Mouse (Mus musculus) kidney, embryonic 16.5 days (tissue): Measurements from ENCODE around the gene Kif7. TPM values are rescaled to one million over a fixed set of nuclear protein-coding genes. Genes with fewer than 3 reads are reported as not detected.
A peak's percentile ranks its signal among the peaks of the same experiment; 100 is the strongest.

Experiments
- ATAC-seq: fragments of 200-750 bp; cut with Nextera tagmentation; 2 replicates; pipeline ENCODE4 v1.8.0; 2017; ENCODE audit warnings: moderate TSS enrichment; ENCODE audit not compliant: low FRiP score, low TSS enrichment
- H3K27ac ChIP-seq: fragments of 300-500 bp; sonication (generic); 2 replicates; pipeline ENCODE4 v1.5.1; 2014; ENCODE audit warnings: low read length
- H3K27me3 ChIP-seq: fragments of 300-500 bp; sonication (generic); 2 replicates; pipeline ENCODE4 v1.6.1; 2014; ENCODE audit warnings: low read length, control low read depth, mixed read lengths; ENCODE audit not compliant: insufficient read depth
- H3K36me3 ChIP-seq: fragments of 300-500 bp; sonication (generic); 2 replicates; pipeline ENCODE4 v1.6.1; 2014; ENCODE audit warnings: low read length, control low read depth, mixed read lengths; ENCODE audit not compliant: insufficient read depth
- H3K4me1 ChIP-seq: fragments of 300-500 bp; sonication (generic); 2 replicates; pipeline ENCODE4 v1.6.1; 2014; ENCODE audit warnings: low read length, control low read depth, mixed read lengths; ENCODE audit not compliant: insufficient read depth
- H3K4me2 ChIP-seq: fragments of 300-500 bp; sonication (generic); replicated peaks from 2 replicates; pipeline ENCODE4 v1.6.1; 2014; ENCODE audit warnings: low read depth, low read length
- H3K4me3 ChIP-seq: fragments of 300-500 bp; sonication (generic); 2 replicates; pipeline ENCODE4 v1.5.1; 2014; ENCODE audit warnings: mild to moderate bottlenecking, low read length
- H3K9ac ChIP-seq: fragments of 300-500 bp; sonication (generic); replicated peaks from 2 replicates; pipeline ENCODE4 v1.6.1; 2014; ENCODE audit warnings: low read length
- H3K9me3 ChIP-seq: fragments of 300-500 bp; sonication (generic); 2 replicates; pipeline ENCODE4 v1.6.1; 2016; ENCODE audit warnings: low read length, control low read depth
- WGBS: fragments of 180-500 bp; shearing (Covaris S2); extraction: QIAGEN DNeasy Blood & Tissue Kit; methylation state at CpG from one replicate; pipeline ENCODE4 v1.1.7; 2014; 5-methylcytosine and 5-hydroxymethylcytosine counted together
- polyA plus RNA-seq: library from polyadenylated mRNA; unstranded; fragments of >200 nt; fragmentation: Nextera tagmentation; extraction: Ambion mirVana; gene quantifications from 2 replicates; pipeline ENCODE4 v1.2.1, GENCODE M21; 2015

Gene Kif7
- polyA plus RNA-seq, 1 experiment from 2014 or later, result 4.4 TPM

DNA sequence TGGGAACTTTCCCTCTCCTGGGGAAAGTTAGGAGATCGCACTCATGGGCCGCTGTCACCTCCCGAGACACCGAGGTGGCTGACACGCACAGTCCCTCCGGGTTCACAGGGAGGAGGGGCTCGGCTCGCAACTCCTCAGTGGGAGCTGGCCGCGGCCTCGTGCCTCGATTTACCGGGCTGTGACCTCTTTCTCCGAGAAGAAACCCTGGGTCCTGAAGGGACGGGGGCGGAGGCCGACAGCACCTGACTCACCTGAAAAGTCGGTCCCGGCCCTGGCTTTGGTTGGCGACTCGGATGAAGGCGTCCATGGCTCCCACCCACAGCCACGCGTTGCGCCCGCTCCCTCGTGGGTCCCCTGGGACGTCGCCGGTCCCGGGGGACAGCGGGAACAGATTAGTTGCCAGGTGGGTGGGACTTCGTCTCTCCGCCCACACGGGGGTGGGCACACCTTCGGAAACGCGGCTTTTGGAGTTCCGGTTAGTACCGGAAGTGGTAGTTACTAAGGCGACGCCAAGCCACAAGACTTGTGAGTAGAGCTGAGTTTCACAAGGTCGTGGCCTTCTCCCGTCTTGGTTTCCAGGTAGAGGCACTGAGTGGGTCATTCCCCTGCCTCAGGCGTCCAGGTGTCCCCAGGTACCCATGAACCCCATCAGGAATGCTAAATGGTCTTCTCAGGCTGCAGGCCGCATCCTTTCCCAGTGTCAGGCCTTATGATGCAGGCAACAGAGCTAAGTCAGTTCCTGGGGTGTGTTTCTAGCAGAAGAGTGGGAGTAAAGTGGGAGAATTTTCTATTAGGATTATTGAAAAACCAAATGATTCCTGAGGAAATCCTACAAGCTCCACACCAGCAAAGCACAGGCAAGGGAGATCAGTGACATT, 27.4 kb upstream of the Kif7 start, which contains the start of the genes Pex11a and Wdr93:
Gene Pex11a (minus strand): TSS at position 473 of the 878 bp plus-strand sequence.
Gene Wdr93 (plus strand): TSS at position 505 of the 878 bp plus-strand sequence.
- peak within 1 kb of the TSS; percentile 85 for H3K4me3 ChIP-seq
- H3K9ac ChIP-seq, result peak within 1 kb of the TSS; percentile 81
- H3K4me2 ChIP-seq, result peak within 1 kb of the TSS; percentile 99
- WGBS, result 2% methylated on average over 46 of the region's 46 CpGs
- ATAC-seq, result peak; percentile 91
- H3K9me3 ChIP-seq, result no peaks in the 10 kb centered on the region
- H3K27me3 ChIP-seq, result no peaks in the 10 kb centered on the region
- peaks cover 7% of the 10 kb centered on the region for H3K4me1 ChIP-seq
- 0 out of 2 replicates have a peak within 1 kb of the TSS, but pooled peaks have one; percentile 18 for H3K27ac ChIP-seq
- H3K36me3 ChIP-seq, result peaks cover 4% of the 10 kb centered on the region

DNA sequence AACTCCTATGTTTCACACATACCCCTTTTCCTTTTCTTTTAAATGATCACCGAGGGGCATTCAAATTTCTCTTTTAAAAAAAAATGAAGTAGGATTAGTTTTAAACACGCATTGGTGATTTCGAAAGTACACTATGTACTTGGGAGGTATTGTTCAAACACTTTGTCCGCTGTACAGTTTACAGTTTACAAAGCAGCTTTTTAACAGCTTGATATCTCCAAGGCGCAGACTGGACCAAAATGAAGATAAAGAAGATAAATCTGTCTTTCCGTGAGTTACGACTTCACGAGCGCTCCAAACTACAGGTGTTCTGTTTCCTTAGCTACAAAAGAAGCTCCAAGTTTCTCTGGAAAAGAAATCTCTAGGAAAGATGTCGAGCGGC, 26.7 kb upstream of the Kif7 start:
- WGBS, result 16% methylated on average over 11 of the region's 11 CpGs
- Histone ChIP-seq H3K36me3 (peaks cover 4% of the 10 kb centered on the region), H3K4me3 (peak overlapping the region; percentile 85), H3K9me3 (no peaks in the 10 kb centered on the region), H3K27me3 (no peaks in the 10 kb centered on the region), H3K9ac (peak overlapping the region; percentile 81), H3K4me1 (peaks cover 7% of the 10 kb centered on the region), H3K4me2 (peak overlapping the region; percentile 99), H3K27ac (no peak overlapping the region)
- ATAC-seq, result no peak

DNA sequence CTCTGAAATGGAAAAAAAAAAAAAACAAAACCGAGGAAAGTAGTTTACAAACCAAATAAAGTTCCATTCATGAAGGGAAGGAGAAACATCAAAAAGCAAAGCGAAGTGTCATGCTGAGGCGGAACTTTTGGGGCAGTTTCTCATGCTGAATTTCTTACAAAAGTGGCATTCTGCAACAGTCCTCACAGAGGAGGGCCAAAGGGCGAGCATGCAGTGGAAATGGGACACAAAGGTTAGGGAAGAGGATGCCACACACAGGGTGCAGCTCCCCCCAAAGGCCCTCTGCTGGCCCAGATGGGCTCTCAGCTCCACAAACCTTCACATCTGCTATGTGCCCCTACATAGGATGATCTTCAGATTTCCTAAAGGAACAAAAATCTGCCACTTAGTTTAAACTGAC, 24.8 kb upstream of the Kif7 start:
- H3K27ac ChIP-seq, result no peak overlapping the region
- H3K4me3 ChIP-seq, result no peak overlapping the region
- peaks cover 7% of the 10 kb centered on the region for H3K4me1 ChIP-seq
- H3K36me3 ChIP-seq, result peaks cover 4% of the 10 kb centered on the region
- no peak overlapping the region for H3K4me2 ChIP-seq
- H3K27me3 ChIP-seq, result no peaks in the 10 kb centered on the region
- H3K9me3 ChIP-seq, result no peaks in the 10 kb centered on the region
- WGBS, result 90% methylated on average over 4 of the region's 4 CpGs
- H3K9ac ChIP-seq, result no peak overlapping the region
- no peak for ATAC-seq

DNA sequence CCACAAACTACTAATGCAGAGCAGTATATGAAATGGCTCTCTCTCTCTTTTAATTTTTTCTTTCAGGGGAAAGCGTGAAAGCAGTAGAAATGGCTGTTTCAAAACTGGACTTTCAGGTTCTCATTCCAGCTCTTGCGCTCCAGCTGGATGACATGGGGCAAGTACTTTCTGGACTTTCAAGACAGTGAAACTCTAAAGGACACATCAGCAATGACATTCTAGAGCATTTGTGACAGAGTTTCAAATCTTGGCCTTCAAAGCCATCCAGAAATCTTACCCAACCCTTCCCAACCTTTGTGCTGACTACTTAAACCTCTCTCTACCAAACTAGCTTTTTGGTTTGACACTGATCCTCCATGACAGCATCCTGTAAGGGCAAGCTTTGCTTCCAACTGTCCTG, 23.4 kb upstream of the Kif7 start:
- Histone ChIP-seq H3K9me3 (no peaks in the 10 kb centered on the region), H3K9ac (no peak overlapping the region), H3K4me3 (no peak overlapping the region), H3K27me3 (no peaks in the 10 kb centered on the region), H3K4me1 (peaks cover 7% of the 10 kb centered on the region), H3K36me3 (peaks cover 4% of the 10 kb centered on the region), H3K27ac (no peak overlapping the region), H3K4me2 (no peak overlapping the region)
- no peak for ATAC-seq
- 89% methylated on average over 2 of the region's 2 CpGs for WGBS

DNA sequence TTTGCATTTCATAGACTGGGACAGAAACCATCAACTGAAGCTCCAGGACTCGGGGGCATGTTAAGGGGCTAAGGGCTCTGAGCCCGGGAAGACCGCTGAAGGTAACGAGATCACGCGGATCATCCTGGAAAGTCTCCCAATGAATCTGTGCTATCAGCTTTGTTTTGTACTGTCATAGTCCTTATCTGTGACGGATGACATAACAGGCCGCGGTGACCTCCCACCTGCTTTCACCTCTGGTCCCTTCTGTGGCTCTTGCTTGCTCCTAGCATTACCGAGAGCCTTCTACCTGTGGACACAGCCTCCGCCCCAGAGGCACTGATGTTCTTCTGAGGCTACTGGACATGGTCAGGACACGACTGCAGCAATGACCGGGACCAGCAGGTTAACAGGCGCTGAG, 21.0 kb upstream of the Kif7 start:
- H3K9ac ChIP-seq, result no peak overlapping the region
- no peak overlapping the region for H3K27ac ChIP-seq
- H3K9me3 ChIP-seq, result no peaks in the 10 kb centered on the region
- whole genome bisulfite sequencing, result 85% methylated on average over 14 of the region's 14 CpGs
- no peak for ATAC-seq
- no peak overlapping the region for H3K4me2 ChIP-seq
- H3K4me3 ChIP-seq, result no peak overlapping the region
- no peaks in the 10 kb centered on the region for H3K4me1 ChIP-seq
- H3K36me3 ChIP-seq, result peaks cover 4% of the 10 kb centered on the region
- H3K27me3 ChIP-seq, result no peaks in the 10 kb centered on the region

DNA sequence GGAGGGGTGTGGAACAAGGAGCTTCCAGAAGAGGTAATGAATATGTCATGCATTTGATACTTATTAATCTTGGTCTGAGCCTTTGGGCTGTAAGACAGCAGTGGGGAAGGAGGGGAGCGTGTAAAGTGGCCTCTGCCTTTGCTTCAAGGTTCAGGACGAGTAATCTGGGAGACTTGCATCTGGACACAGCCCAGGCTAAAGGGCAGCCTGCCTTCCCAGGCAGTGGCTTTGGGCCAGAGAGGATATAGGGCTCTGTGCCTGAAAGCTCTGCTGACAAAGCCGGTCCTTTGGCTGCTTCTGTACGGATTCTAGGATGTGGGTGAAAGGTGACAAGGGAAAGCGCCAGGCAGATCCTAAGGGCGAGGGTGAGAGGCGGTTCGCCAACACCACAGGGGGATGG, 19.0 kb upstream of the Kif7 start:
- no peaks in the 10 kb centered on the region for H3K27me3 ChIP-seq
- H3K4me3 ChIP-seq, result no peak overlapping the region
- H3K36me3 ChIP-seq, result peaks cover 2% of the 10 kb centered on the region
- no peak overlapping the region for H3K9ac ChIP-seq
- no peaks in the 10 kb centered on the region for H3K9me3 ChIP-seq
- no peak overlapping the region for H3K4me2 ChIP-seq
- ATAC-seq, result peak; percentile 85
- no peaks in the 10 kb centered on the region for H3K4me1 ChIP-seq
- WGBS, result 66% methylated on average over 8 of the region's 8 CpGs
- H3K27ac ChIP-seq, result no peak overlapping the region

DNA sequence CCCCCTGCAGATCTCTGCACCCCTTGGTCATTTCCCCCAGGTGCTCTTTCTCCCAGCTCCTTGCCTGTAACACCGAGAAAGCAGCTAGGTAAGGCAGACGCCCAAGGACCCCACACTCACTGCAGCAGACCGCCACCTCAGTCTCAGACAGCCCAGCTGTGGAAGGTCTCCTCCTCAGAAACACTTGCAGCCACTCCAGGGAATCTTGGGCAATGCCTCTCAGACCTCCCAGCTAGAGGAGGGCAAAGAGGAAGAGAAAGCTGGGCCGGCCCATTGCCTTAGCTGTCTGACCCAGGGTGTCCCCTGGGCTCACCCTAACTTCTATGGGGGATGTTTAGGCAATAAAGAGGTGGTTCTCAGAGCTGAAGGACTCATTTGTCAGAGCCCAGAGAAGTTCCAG, 17.1 kb upstream of the Kif7 start, which contains the start of gene Plin1:
Gene Plin1 (minus strand): TSS at position 282 of the 400 bp plus-strand sequence.
- ATAC-seq, result no peak

DNA sequence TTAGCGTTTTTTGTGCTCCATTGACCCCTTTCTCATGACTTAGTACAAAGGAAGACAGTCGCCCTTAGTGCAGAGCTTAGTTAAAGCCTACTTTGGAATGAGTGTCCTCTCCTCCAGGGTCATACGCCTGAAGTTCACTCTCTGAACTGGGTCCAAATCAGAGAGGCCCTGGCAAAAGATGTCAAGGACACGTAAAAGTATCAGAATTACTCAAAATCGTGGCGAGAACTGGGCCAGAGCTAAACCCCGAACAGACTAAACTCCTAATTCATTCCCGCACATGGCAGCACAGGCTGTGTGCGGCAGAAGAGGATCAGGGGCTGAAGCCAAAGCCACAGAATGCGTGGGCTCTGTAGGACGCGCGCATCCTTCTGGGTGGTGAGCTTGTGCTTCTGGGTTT, 15.9 kb upstream of the Kif7 start:
- no peak for ATAC-seq
- no peak overlapping the region for H3K4me3 ChIP-seq
- no peaks in the 10 kb centered on the region for H3K27me3 ChIP-seq
- 83% methylated on average over 13 of the region's 13 CpGs for WGBS
- no peaks in the 10 kb centered on the region for H3K36me3 ChIP-seq
- no peaks in the 10 kb centered on the region for H3K9me3 ChIP-seq
- no peak overlapping the region for H3K27ac ChIP-seq
- no peaks in the 10 kb centered on the region for H3K4me1 ChIP-seq
- no peak overlapping the region for H3K4me2 ChIP-seq
- no peak overlapping the region for H3K9ac ChIP-seq

More for the DNA sequence above, 17.1 kb upstream of the Kif7 start, which contains the start of gene Plin1:
- no peaks in the 10 kb centered on the region for H3K36me3 ChIP-seq
- H3K4me2 ChIP-seq, result no peak within 1 kb of the TSS
- H3K27ac ChIP-seq, result no peak within 1 kb of the TSS
- H3K4me3 ChIP-seq, result no peak within 1 kb of the TSS
- WGBS, result 70% methylated on average over 4 of the region's 4 CpGs
- no peak within 1 kb of the TSS for H3K9ac ChIP-seq
- H3K4me1 ChIP-seq, result no peaks in the 10 kb centered on the region
- no peaks in the 10 kb centered on the region for H3K27me3 ChIP-seq
- no peaks in the 10 kb centered on the region for H3K9me3 ChIP-seq

DNA sequence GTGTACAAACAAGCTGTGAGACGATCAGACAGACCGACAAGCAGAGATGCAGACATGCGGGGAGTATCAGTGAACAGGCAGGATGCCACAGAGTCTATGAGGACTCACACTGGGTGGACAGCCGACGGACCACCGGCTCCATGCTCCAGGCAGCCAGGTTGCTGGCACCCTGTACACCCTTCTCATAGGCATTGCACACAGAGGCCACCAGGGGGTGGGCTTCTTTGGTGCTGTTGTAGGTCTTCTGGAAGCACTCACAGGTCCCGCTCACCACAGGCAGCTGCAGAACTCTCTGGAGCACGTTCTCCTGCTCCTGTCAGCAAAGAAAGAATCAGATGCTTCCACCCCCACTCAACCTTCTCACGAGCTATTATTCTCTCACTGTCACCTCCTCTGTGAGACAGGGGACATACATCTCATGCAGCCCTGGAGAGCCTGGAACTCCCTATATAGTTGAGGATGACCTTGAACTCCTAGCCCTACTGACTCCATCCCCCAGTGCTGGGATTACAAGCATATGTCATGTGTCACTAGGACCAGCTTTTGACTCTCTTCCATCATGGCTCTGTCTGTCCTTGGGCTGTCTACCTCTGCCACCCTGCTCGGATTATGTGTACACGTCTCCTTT, 14.3 kb upstream of the Kif7 start:
- no peak overlapping the region for H3K4me3 ChIP-seq
- H3K27me3 ChIP-seq, result no peaks in the 10 kb centered on the region
- H3K4me1 ChIP-seq, result no peaks in the 10 kb centered on the region
- H3K9me3 ChIP-seq, result no peaks in the 10 kb centered on the region
- WGBS, result 58% methylated on average over 11 of the region's 11 CpGs
- H3K9ac ChIP-seq, result no peak overlapping the region
- no peak overlapping the region for H3K4me2 ChIP-seq
- H3K36me3 ChIP-seq, result no peaks in the 10 kb centered on the region
- peak; percentile 11; the same call in 1 of the 2 replicates for ATAC-seq
- no peak overlapping the region for H3K27ac ChIP-seq

DNA sequence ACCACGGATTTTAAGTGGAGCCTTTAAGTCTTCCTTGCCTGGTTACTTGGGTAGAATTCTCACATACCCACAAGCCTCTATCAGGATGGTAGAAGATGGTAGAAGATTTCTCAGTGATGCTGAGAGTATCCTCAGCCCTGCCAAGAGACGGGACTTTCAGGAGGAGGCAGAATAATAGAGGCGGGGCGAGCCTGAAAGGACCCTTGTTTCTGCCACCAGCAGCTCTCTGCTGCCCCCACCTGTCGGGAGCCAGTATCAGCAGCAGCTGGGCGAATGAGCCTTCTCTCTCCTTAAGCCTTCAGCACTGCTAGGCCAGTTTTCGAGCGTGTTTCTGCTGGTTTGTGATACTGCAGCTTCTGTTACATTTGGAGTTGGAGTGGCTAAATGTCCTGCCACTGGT, 13.6 kb upstream of the Kif7 start:
- Histone ChIP-seq H3K4me1 (no peaks in the 10 kb centered on the region), H3K4me2 (no peak overlapping the region), H3K27ac (no peak overlapping the region), H3K4me3 (no peak overlapping the region), H3K9ac (no peak overlapping the region), H3K9me3 (no peaks in the 10 kb centered on the region), H3K27me3 (no peaks in the 10 kb centered on the region), H3K36me3 (no peaks in the 10 kb centered on the region)
- peak; percentile 29; the same call in 1 of the 2 replicates for ATAC-seq
- WGBS, result 7% methylated on average over 8 of the region's 8 CpGs
